ENCODE assay signal across 8 mouse cellular contexts in genomic region chr15:11971854-11972420, GRCm38 (mm10). TPM values are rescaled to one million over a fixed set of nuclear protein-coding genes. Genes with fewer than 3 reads are reported as not detected.
A peak's percentile ranks its signal among the peaks of the same experiment; 100 is the strongest.
DNase-seq lines count a peak whose midpoint lies in the region; ATAC-seq lines count a peak whose summit lies in the region.

No protein-coding gene starts in this region.

- H3K4me2 ChIP-seq in hindbrain, embryonic 12.5 days (replicated peaks) = no peak overlapping the region

- H3K4me1 ChIP-seq in hindbrain, embryonic 12.5 days = no peaks in the 10 kb centered on the region

- H3K9me3 ChIP-seq in hindbrain, embryonic 12.5 days (replicated peaks) = no peaks in the 10 kb centered on the region

- peak; percentile 69; the same call in 1 of the 2 replicates for ATAC-seq in hindbrain, embryonic 12.5 days (ENCODE audit: low FRiP score)

- peaks cover under 1% of the 10 kb centered on the region; the same call in 1 of the 2 replicates for H3K36me3 ChIP-seq in hindbrain, embryonic 12.5 days

- H3K4me3 ChIP-seq in hindbrain, embryonic 12.5 days = no peak overlapping the region

- H3K27me3 ChIP-seq in hindbrain, embryonic 12.5 days = no peaks in the 10 kb centered on the region

- WGBS in hindbrain, embryonic 12.5 days = 30% methylated on average over 13 of the region's 13 CpGs

- H3K27ac ChIP-seq in hindbrain, embryonic 12.5 days = no peak overlapping the region

- H3K9ac ChIP-seq in hindbrain, embryonic 12.5 days = no peak overlapping the region

- peak; percentile 49 for DNase-seq in Muller cell, postnatal 12 days (ENCODE audit: inconsistent ontology term)
- peak; percentile 78 for DNase-seq in cerebellum, adult 9-10 months
- DNase-seq in frontal cortex, postnatal 14 days (ENCODE audit: low spot score in 2 of 2) = peak; percentile 43 to 77
- DNase-seq in layer of hippocampus, postnatal 10 days (ENCODE audit: low spot score in 2 of 2) = peak; percentile 84 to 89
- peak; percentile 86 for DNase-seq in lung, postnatal 36 days
- DNase-seq in retina, embryonic 14.5 days (ENCODE audit: low spot score) = peak; percentile 84
- DNase-seq in thymus, postnatal 25 days = peak; percentile 84

RNA-seq across cellular contexts. Expression of gene Sub1, which starts 24.8 kb away (rescaled TPM):
- polyA plus RNA-seq in hindbrain, embryonic 12.5 days (2016; fragmentation: Nextera tagmentation; extraction: Ambion mirVana) = 659 and 677 TPM in 2 replicates
- total RNA-seq in layer of hippocampus, postnatal 10 days (2021) = 100 to 1,000 TPM; 338 to 348 TPM
